Mouse (Mus musculus) forebrain, embryonic 11.5 days (tissue): ENCODE data around the gene Gadd45b. TPM values are rescaled to one million over a fixed set of nuclear protein-coding genes. Genes with fewer than 3 reads are reported as not detected.

Experiments
- ATAC-seq: fragments of 200-750 bp; cut with Nextera tagmentation; replicated peaks from 2 replicates; pipeline ENCODE4 v1.8.0; 2017; ENCODE audit warnings: moderate TSS enrichment; ENCODE audit not compliant: low FRiP score
- DNase-seq: peaks from one replicate; pipeline ENCODE4 v3.0.0-alpha.2; 2017; ENCODE audit warnings: low spot score
- H3K27ac ChIP-seq: fragments of 300-500 bp; sonication (generic); 2 replicates; pipeline ENCODE4 v1.5.1; 2014; ENCODE audit warnings: low read depth, low read length
- H3K27me3 ChIP-seq: fragments of 300-500 bp; sonication (generic); 2 replicates; pipeline ENCODE4 v1.6.1; 2014; ENCODE audit warnings: mild to moderate bottlenecking, low read length, mixed read lengths; ENCODE audit not compliant: control insufficient read depth, insufficient read depth
- H3K36me3 ChIP-seq: fragments of 300-500 bp; sonication (generic); 2 replicates; pipeline ENCODE4 v1.6.1; 2014; ENCODE audit warnings: mild to moderate bottlenecking, low read length, moderate library complexity, mixed read lengths; ENCODE audit not compliant: control insufficient read depth, insufficient read depth
- H3K4me1 ChIP-seq: fragments of 300-500 bp; sonication (generic); replicated peaks from 2 replicates; pipeline ENCODE4 v1.6.1; 2014; ENCODE audit warnings: low read length, mixed read lengths; ENCODE audit not compliant: control insufficient read depth, insufficient read depth
- H3K4me2 ChIP-seq: fragments of 300-500 bp; sonication (generic); 2 replicates; pipeline ENCODE4 v1.6.1; 2014; ENCODE audit warnings: low read depth, mild to moderate bottlenecking, low read length, moderate library complexity, mixed read lengths; ENCODE audit not compliant: severe bottlenecking
- H3K4me3 ChIP-seq: fragments of 300-500 bp; sonication (generic); 2 replicates; pipeline ENCODE4 v1.5.1; 2014; ENCODE audit warnings: low read depth, low read length
- H3K9ac ChIP-seq: fragments of 300-500 bp; sonication (generic); 2 replicates; pipeline ENCODE4 v1.6.1; 2014; ENCODE audit warnings: low read length
- H3K9me3 ChIP-seq: fragments of 300-500 bp; sonication (generic); 2 replicates; pipeline ENCODE4 v1.6.1; 2016; ENCODE audit warnings: low read length, mixed read lengths; ENCODE audit not compliant: control insufficient read depth
- WGBS: fragments of 180-500 bp; shearing (Covaris S2); extraction: QIAGEN DNeasy Blood & Tissue Kit; methylation state at CpG from one replicate; pipeline ENCODE4 v1.1.7; 2014; 5-methylcytosine and 5-hydroxymethylcytosine counted together
- polyA plus RNA-seq: library from polyadenylated mRNA; unstranded; fragments of >200 nt; fragmentation: Nextera tagmentation; extraction: Ambion mirVana; gene quantifications from 2 replicates; pipeline ENCODE4 v1.2.1, GENCODE M21; 2014

Gadd45b gene
- polyA plus RNA-seq, 1 experiment from 2014 or later: 10.7 TPM

GRCm38 (mm10) chr10:80931695-80932094, 1.8 kb downstream of the Gadd45b start:
- peaks cover 58% of the 10 kb centered on the region for H3K27me3 ChIP-seq
- H3K4me3 ChIP-seq: peak overlapping the region; percentile 9
- ATAC-seq: no peak
- H3K9me3 ChIP-seq: no peaks in the 10 kb centered on the region
- H3K4me1 ChIP-seq: peaks cover 56% of the 10 kb centered on the region
- no peak overlapping the region for H3K9ac ChIP-seq
- peak overlapping the region; percentile 84 for H3K4me2 ChIP-seq
- DNase-seq: no peak
- 0% methylated on average over 26 of the region's 26 CpGs for WGBS
- no peaks in the 10 kb centered on the region for H3K36me3 ChIP-seq
- H3K27ac ChIP-seq: no peak overlapping the region

- H3K27me3 ChIP-seq: peaks cover 63% of the 10 kb centered on the region
- DNase-seq: peak; percentile 75
- peak overlapping the region; percentile 84 for H3K4me2 ChIP-seq
- ATAC-seq: no peak
- WGBS: 1% methylated on average over 20 of the region's 20 CpGs
- H3K27ac ChIP-seq: no peak overlapping the region
- no peak overlapping the region for H3K9ac ChIP-seq
- no peaks in the 10 kb centered on the region for H3K9me3 ChIP-seq
- no peaks in the 10 kb centered on the region for H3K36me3 ChIP-seq
- H3K4me1 ChIP-seq: peaks cover 61% of the 10 kb centered on the region
- peak overlapping the region; percentile 9 for H3K4me3 ChIP-seq
Measured at GRCm38 (mm10) chr10:80932206-80932605, 2.3 kb downstream of the Gadd45b start.

GRCm38 (mm10) chr10:80932700-80933420, 3.0 kb downstream of the Gadd45b start:
- Histone ChIP-seq H3K4me3 (peak overlapping the region; percentile 9), H3K9me3 (no peaks in the 10 kb centered on the region), H3K4me2 (peak overlapping the region; percentile 84), H3K36me3 (no peaks in the 10 kb centered on the region), H3K27me3 (peaks cover 69% of the 10 kb centered on the region), H3K27ac (no peak overlapping the region), H3K4me1 (peaks cover 66% of the 10 kb centered on the region), H3K9ac (no peak overlapping the region; the same call in 1 of the 2 replicates)
- ATAC-seq (no peak), DNase-seq (no peak)
- WGBS: 2% methylated on average over 17 of the region's 17 CpGs

GRCm38 (mm10) chr10:80933421-80933979, 3.6 kb downstream of the Gadd45b start:
- H3K9ac ChIP-seq: no peak overlapping the region
- DNase-seq (no peak), ATAC-seq (no peak)
- no peaks in the 10 kb centered on the region for H3K9me3 ChIP-seq
- no peaks in the 10 kb centered on the region for H3K36me3 ChIP-seq
- WGBS: 4% methylated on average over 21 of the region's 21 CpGs
- H3K4me2 ChIP-seq: peak overlapping the region; percentile 84
- no peak overlapping the region for H3K27ac ChIP-seq
- H3K27me3 ChIP-seq: peaks cover 74% of the 10 kb centered on the region
- peaks cover 67% of the 10 kb centered on the region for H3K4me1 ChIP-seq
- no peak overlapping the region for H3K4me3 ChIP-seq

GRCm38 (mm10) chr10:80934136-80934985, 4.5 kb downstream of the Gadd45b start:
- Histone ChIP-seq H3K4me2 (no peak overlapping the region), H3K27me3 (peaks cover 77% of the 10 kb centered on the region), H3K4me3 (no peak overlapping the region), H3K4me1 (peaks cover 65% of the 10 kb centered on the region), H3K9ac (no peak overlapping the region), H3K9me3 (no peaks in the 10 kb centered on the region), H3K36me3 (no peaks in the 10 kb centered on the region), H3K27ac (no peak overlapping the region)
- no peak for ATAC-seq
- no peak for DNase-seq
- WGBS: 33% methylated on average over 14 of the region's 14 CpGs

- H3K4me1 ChIP-seq: peaks cover 63% of the 10 kb centered on the region
- peaks cover 76% of the 10 kb centered on the region for H3K27me3 ChIP-seq
- ATAC-seq (no peak), DNase-seq (no peak)
- no peak overlapping the region for H3K4me2 ChIP-seq
- no peak overlapping the region for H3K9ac ChIP-seq
- no peak overlapping the region for H3K27ac ChIP-seq
- WGBS: 7% methylated on average over 3 of the region's 3 CpGs
- H3K36me3 ChIP-seq: no peaks in the 10 kb centered on the region
- no peak overlapping the region for H3K4me3 ChIP-seq
- no peaks in the 10 kb centered on the region for H3K9me3 ChIP-seq
Measured at GRCm38 (mm10) chr10:80935241-80935640, 5.4 kb downstream of the Gadd45b start.

- Histone ChIP-seq H3K36me3 (no peaks in the 10 kb centered on the region), H3K27ac (no peak overlapping the region), H3K4me1 (peaks cover 61% of the 10 kb centered on the region), H3K4me3 (peak overlapping the region; percentile 22; the same call in 1 of the 2 replicates), H3K9ac (peak overlapping the region; percentile 7; the same call in 1 of the 2 replicates), H3K27me3 (peaks cover 71% of the 10 kb centered on the region), H3K9me3 (no peaks in the 10 kb centered on the region), H3K4me2 (peak overlapping the region; percentile 39; the same call in 1 of the 2 replicates)
- no peak for DNase-seq
- 6% methylated on average over 17 of the region's 17 CpGs for WGBS
- ATAC-seq: no peak
Measured at GRCm38 (mm10) chr10:80935698-80936097, 5.8 kb downstream of the Gadd45b start.

- ATAC-seq (peak; percentile 37; the same call in 1 of the 2 replicates), DNase-seq (peak; percentile 80)
- Histone ChIP-seq H3K9ac (peak overlapping the region; percentile 37), H3K9me3 (no peaks in the 10 kb centered on the region), H3K27ac (peak overlapping the region; percentile 41; the same call in 1 of the 2 replicates), H3K27me3 (peaks cover 68% of the 10 kb centered on the region), H3K4me1 (peaks cover 56% of the 10 kb centered on the region), H3K36me3 (no peaks in the 10 kb centered on the region), H3K4me2 (peak overlapping the region; percentile 39), H3K4me3 (peak overlapping the region; percentile 22)
- under 1% methylated on average over 37 of the region's 37 CpGs for WGBS
Measured at GRCm38 (mm10) chr10:80936135-80936809, 6.4 kb downstream of the Gadd45b start.
